Mouse (Mus musculus): ENCODE results near the gene Mob4. TPM values are rescaled to one million over a fixed set of nuclear protein-coding genes. Genes with fewer than 3 reads are reported as not detected.
A peak's percentile ranks its signal among the peaks of the same experiment; 100 is the strongest.

Mob4 gene
- total RNA-seq, 2 experiments from 2014 or later: 63.3 to 67.0 TPM

DNA sequence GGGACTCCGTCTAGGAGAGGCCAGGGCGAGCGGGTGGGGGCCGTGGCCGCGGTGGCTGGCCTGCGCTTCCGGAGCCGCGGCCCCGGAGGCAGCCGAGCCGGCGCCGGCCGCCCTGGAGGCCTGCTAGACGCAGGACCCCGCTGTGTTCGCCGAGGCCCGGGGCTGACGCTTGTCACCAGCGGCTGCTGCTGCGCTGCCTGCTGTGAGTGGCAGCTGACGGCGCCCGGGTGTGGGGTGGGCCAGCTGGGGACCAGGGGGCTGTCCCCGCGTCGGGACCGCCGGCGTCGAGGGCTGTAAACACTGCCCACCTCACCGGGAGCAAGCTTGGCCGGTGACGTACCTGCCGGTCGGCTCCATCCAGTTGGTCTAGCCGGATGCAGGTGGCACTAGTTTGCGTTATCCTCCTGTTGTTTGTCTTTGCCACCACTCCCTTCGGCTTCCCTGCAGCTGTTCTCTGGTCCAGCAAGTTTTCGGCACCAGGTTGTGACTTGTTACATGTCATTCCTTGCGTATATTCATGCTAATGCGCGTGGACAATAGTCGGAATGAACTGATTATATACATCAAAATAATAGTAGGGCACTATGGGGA, 488 bp downstream of the Mob4 start:
- no peak for DNase-seq (ENCODE audit: low spot score in 2 of 2)

DNA sequence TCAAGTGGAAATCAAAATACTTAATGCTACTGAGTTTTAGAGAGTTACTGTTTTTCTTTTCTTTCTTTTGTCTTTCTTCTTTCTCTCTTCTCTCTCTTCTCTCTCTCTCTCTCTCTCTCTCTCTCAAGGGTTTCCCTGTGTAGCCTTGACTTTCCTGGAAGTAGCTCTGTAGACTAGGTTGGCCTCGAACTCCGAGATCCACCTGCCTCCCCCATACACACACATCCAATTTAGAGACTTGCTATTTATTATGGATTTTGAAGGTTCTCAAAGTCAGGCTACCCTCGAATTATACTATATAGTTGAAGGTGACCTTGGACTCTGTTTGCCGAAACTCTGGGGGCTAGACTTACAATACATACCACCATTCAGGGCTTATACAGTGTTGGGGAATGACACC, 1.3 kb downstream of the Mob4 start:
- DNase-seq (ENCODE audit: low spot score in 2 of 2): no peak

DNA sequence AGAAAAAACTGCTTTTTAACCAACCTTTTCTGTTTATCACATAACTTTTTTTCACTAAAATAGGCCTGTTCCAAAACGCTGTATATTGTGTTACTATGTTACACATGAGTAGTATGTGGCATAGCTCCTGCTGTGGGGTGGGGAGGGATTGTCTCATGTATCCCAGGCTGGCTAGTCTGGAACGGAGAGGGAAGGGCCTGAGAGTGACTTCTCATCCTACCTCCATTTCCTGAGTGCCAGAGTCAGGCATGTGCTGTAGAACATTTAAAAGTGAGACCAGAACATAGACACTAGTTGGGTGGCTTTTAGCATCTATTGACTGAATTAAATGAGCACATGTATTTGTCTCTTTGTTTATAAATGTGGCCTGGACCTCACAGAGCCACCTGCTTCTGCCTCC, 2.1 kb downstream of the Mob4 start:
- DNase-seq (ENCODE audit: low spot score in 2 of 2): no peak

DNA sequence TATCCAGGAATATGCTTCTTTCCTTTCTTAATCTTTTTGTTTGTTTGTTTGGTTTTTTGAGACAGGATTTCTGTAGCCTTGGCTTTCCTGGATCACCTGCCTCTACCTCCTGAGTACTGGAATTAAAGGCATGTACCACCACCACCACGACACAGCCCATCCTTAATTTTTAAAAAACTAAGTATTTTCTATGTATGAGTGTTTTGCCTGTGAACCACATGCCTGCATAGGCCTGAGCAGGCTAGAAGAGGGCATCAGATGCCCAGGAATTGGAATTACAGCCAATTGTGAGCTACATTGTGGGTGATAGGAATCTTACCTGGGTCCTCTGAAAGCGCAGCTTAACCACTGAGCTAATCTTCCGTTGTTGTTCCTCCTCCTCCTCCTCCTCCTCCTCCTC, 3.3 kb downstream of the Mob4 start:
- DNase-seq (ENCODE audit: low spot score in 2 of 2): no peak

DNA sequence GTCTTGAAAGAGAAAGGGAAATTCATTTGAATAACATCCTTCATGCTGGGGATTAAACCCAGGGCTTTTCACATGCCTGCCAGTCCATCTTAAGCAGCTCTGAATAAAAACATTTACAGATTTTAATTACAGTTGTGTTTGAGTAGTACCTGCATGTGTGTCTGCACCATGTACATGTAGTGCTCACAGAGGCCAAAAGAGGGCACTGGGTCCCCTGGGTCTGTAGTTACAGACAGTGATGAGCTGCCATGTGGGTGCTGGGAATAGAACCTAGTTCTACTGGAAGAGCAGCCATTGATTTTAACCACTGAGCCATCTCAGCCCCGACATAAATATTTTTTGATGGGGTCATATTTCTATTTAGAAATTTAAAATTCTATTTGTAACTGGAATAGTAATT, 4.8 kb downstream of the Mob4 start:
- DNase-seq (ENCODE audit: low spot score in 2 of 2): no peak

DNA sequence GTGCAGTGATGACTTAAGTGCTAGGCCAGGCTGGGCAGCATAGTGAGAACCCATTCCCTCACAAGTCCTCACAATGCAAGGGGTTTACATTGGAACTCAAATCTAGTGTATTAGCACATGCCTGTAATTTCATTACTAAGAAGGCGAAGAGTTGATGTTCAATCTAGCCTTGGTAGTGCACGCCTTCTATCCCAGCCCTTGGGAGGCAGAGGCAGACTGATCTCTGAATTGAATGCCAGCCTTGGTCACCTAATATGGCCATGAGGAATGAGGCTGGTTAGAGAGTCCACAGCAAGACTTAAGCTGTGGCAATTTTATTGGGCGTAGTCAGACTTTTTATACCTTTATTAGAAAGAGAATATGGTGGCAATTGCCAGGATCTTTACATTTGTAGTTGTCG, 13.3 kb downstream of the Mob4 start:
- DNase-seq (ENCODE audit: low spot score in 2 of 2): no peak

DNA sequence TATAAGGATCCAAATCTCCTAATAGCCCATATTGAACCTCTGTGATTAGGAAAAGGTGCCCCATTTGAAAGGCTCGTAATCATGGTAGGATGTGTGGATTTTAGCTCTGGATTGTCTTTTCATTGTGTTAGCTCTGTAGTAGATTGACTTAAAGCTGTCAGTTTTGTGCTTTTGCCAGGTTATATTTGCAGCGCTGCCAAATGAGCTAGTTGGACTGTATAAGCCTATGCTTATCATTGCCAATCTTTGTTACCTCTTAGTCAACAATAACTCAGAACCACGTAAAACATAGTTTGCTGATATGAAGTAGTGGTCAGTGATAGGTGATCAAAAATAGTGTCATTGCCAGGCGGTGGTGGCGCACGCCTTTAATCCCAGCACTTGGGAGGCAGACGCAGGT, 14.5 kb downstream of the Mob4 start:
- DNase-seq (ENCODE audit: low spot score in 2 of 2): peak; percentile 37 to 70

DNA sequence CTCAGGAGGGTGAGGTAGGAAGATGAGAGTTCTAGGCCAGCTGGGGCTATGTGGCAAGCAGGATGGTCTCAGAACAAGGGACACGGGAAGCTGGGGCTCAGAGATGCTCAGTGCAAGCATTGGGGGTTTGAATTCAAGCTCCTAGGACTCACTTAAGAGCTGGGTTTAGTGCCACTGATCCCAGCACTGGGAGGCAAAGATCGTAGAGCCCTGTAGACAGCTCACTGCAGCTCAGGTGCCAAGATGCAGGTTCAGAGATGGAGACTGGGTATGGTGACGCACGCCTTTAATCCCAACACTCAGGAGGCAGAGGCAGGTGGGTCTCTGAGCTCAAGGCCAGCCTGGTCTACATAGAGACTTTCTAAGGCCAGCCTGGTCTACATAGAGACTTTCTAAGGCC, 26.3 kb downstream of the Mob4 start:
- DNase-seq (ENCODE audit: low spot score in 2 of 2): no peak

DNA sequence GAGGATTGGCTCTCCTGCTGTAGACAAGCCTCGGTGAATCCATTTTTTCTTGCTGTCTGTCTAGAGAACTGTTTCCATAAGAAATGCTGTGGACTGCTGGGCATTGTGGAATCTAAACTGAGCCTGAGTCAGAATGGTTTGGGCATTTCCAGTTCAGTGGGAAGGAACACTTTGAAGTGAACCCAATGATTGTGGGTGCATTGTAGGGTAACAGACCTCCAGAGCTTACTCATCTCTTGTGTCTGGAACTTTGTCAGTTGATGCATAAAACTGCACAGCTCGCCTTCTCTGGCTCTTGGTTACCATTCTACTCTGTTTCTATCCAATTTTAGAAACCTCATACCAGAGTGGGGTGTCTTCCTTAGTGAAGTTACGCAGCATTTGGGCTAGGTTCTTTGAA, 27.2 kb downstream of the Mob4 start:
- peak in 1 of 2 experiments; percentile 24 for DNase-seq (ENCODE audit: low spot score in 2 of 2)

DNA sequence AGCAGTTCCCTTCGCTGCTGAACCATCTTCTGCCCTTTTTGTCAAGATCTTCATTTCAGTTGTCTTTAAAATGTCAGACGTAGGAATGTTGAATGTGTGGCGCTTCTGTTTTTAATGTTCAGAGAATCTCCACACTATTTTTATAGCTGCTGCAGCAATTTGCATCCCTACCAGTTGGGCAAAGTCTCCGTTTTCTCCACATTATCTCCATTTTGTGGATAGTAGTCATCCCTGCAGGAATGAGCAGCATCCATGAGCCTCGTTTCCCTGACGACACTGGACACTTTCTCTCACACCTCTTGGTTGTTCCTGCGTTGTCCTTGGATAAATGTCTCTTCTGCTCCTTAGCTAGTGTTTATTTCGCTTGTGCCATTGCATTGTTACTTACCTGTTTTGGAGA, 27.8 kb downstream of the Mob4 start:
- no peak for DNase-seq (ENCODE audit: low spot score in 2 of 2)

DNA sequence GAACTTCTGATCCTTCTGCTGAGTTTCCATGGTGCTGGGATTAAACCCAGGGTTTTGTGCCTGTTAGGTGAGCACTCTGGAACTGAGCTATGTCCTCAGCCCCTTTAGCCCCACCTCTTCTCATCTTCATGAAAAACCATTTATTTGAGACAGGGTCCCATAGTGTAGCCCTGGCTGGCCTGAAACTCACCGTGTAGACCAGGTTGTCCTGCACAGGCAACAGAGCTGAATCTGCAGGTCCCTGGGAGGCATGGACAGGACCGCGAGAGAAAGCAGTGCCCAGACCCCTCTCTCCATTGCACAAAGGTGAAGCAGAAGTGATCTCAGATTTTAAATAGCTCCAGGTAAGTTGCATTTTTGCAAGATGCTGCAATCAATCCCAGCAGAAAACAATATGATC, 29.2 kb downstream of the Mob4 start:
- no peak for DNase-seq (ENCODE audit: low spot score in 2 of 2)

DNA sequence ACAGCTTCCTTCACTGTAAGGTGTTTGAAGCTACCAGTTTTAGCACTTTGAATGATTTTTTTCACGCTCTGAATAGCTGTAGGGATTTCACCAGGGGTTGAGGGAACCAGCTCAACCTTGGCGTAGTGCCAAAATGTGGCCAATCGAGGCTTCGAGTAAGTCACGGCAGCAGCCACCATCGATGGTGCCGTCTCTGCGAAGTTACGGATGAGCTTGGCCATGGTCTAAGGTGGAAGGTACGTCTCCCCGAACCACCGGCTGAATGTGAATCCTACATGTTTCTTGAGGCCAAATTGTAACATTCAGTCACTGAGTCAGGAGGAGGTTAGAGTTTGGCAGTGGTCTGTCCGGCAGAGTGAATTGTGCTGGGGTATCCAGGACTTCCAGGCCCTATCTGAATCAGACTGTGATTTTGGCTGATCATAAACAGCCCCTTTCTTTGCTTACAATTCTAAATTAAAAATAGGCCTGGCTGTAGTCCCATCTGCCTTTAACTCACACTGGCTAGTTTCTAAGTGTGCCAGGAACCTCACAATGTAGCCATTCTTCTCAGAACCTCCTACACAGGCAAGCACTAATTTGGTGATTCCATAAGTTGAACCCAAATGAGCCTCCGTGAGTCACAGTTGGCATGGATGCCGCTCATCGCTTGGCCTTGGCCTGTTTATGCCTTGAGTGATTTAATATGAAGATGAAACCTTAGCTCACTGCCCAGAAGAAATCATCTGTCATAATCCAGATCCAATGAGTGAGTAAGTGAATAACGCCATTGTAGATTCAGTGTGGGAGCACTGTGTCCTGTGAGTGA, 30.0 kb downstream of the Mob4 start:
- peak; percentile 46 to 72 for DNase-seq (ENCODE audit: low spot score in 2 of 2)

DNA sequence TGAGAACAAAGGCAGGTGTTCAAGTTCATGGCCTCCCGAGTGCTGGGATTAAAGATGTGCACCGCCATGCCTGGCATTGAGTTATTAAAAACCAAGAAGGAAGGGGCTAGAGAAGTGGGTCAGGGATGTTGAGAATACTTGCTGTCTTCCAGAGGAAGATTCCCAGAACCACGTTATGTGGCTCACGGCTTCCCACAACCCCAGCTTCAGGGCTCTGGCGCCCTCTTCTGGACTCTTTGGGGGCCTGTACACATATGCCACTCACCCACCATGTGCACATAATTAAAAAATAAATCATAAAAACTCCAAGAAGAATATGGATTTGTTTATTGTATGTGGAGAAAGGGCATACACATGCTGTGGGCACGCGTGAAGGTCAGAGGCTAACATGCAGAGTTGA, 30.9 kb downstream of the Mob4 start:
- no peak for DNase-seq (ENCODE audit: low spot score in 2 of 2)

DNA sequence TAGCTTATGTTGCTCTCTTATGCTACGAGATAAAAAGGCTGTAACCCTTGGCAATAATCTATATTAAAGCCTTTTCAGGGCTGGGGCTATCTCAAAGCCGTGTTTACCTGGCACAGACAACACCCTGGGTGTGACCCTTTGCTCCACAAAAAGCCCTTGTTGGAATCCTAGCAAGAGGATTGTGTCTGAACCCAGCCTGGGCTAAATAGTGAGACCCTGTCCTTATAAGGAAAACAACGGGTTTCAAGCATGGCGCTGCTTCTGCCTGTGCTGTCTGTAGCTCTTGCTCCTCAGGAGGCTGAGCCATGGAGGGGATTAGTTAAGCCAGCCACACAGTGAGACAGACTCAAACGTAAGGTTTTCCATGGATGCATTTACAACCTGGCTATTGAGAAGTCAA, 31.8 kb downstream of the Mob4 start:
- no peak for DNase-seq (ENCODE audit: low spot score in 2 of 2)

DNA sequence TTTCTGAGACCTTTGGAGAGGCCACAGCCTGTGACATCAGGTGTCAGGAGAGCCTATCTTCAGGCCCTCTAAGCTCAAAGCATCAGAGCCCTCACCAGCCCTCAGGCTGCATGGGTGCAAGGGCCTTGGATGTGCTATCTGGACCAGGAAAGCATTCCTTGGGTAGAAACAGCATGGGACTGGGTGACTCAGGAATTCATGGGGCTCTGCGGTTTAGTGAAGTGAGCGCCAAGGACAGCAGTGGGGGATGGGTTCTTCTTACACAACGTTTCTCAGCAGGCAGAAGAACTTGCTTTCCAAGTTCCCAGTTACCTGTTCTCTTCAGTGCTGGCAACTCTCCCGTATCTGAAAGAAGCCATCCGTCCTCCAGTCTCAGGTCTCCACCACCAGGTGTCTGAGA, 33.0 kb downstream of the Mob4 start:
- DNase-seq (ENCODE audit: low spot score in 2 of 2): no peak

DNA sequence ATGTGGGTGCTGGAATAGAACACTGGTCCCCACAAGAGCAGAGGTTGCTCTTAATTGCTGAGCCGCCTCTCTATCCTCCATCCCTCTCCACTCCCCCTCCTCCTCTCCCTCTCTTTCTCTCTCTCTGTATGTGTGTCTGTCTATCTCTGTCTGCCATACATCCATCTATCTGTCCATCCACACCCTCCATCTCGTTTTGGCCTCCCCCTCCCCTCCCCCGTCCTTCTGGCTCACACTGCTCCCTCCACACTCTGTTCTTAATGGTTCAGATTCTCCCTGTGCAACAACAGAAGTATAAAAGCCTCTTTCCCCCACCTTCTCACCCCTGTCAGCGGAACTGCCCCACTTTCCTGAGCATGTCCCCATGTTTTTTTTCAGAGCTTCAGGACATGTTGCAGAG, 36.5 kb downstream of the Mob4 start:
- DNase-seq (ENCODE audit: low spot score in 2 of 2): no peak

DNA sequence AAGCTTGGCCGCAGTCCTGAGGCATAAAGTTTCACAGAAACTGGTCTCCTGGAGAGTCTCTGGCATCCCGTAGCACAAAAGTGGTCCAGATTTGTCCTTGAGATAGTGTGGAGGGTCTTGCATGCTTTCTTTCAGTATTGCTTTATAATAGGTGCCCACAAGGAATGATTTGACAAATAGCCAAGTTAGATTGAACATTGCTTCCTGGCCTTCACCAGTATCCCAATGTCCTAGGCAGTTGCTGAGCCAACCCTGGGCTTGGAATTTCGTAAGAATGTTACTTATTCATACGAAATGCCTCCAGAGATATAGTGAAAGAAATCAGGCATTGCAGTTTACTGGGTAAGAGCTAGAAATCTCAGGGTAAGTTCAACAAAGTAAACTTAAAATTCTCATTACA, 37.6 kb downstream of the Mob4 start:
- no peak for DNase-seq (ENCODE audit: low spot score in 2 of 2)

DNA sequence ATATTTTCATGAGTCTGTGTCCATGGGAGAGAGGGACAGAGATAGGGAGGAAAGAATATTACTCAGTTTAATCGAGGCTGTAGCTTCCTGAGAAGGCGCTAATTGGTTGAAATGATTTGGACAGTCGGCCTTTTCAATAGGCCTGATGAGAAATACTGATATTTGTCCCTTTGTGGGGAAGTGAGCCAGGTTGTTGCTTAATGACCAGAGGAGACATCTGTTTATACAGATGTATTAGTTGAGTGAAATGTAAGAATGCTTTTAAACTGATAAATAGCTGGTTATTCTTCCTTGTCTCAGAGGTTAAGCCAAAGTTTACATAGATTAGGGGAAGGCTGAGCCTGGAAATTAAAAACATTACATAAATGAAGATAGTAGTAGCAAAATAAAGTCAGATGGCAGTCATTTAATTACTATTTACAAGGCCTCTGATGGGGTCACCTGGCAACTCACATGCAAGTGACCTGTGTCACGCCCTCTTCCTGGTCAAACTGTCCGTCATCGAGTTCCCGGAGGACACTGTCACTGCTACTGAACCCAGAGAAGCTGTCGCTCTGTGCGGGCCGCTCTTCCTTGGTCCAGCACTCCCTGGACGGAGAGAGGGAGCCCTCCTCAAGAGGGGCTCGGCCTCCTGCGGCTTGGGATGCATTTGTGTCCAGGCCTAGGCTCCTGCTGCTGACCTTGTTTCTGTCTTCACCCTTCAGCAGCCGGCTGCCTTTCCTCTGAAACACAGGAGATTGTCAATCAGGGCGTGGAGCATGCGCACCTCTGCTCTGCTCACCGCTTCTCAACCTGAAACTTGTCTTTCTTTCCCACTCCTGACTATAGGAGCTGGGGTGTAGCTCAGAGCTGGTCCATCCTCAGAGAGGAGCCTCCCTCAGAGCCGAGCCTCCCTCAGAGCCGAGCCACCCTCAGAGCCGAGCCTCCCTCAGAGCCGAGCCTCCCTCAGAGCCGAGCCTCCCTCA, 40.6 kb downstream of the Mob4 start:
- DNase-seq (ENCODE audit: low spot score in 2 of 2): no peak

DNA sequence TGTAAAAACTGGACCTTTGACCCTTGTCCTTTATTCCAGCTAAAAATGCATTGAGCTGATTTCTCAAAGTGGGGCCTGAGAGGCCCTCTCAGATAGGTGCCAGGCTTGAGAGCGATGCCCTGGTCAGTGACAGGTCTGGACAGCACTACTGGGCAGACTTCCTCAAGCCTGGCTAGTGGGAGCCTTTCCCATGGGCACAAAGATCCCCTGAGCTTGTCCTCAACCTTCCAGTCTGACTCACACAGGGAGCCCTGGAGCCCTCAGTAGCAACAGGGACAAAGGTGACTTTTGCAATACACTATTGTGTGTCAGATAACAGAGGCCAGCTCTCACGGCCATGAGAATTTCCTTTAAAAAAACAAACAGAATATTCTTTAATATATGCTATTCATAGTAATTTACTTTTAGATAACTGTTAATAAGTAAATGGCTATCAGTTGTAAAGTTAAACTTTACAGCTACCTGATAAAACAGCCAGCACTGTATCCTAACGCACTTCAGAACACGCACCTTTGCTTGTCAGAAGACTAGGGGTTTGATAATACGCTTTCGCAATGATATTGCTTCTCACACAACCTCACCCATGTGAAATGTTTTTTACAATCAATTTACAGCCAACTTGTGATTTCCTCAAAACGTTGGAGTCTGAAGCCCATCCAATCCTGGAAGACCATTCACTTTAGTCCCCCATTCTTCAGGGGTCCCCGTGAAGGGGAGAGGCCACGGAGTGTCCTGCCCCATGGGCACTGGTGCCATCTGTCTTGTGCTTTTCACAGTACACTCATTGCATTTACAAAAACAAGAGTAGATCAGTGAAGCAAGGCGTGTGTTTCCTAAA, 42.9 kb downstream of the Mob4 start:
- no peak for DNase-seq (ENCODE audit: low spot score in 2 of 2)

DNA sequence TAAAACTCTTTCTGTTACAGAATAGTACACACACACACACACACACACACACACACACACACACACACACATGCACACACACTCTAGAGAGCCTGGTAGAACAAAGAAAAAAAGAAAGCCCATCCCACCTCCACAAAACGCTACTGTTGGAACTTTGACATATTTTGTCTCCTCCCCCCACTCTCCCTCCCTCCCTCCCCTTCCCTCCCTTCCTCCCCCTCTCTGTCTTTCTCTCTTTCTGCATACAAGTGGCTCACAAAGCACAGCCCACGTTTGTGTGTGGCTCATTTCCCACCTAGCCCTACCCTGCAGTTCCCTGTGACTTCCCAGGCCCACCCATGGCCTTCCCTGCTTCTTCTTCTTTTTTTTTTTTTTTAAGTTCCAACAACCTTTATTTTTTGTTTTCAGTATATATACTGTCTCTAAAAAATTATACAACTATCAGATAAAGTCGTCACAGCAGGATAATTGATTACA, 43.6 kb downstream of the Mob4 start:
- no peak for DNase-seq (ENCODE audit: low spot score in 2 of 2)

All from layer of hippocampus, postnatal 14 days (tissue).